ENCODE assay signal across 24 mouse cellular contexts in the genomic region with DNA sequence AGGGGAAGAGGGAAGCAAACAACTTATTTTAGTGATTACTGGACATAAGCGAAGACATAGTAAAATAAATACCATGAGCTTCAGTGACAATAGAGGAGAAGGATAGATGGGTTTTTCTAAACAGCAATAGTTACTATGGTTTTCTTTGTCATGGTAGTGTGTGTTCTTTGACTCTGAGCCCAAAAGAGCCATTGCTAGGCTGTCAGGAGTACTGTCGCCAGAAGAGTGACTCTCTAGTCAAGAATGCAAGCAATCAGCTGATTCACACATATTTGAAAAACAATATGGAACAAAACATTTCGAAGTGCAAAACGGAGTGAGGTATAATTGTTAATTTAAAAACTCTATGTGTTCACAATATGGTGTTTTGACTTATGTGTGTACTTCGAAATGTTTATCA.
DNase-seq lines count a peak whose midpoint lies in the region; ATAC-seq lines count a peak whose summit lies in the region.
"Had no signal": no experiment of that assay in that cellular context is flagged by ENCODE, and none has a peak within 500 bp of the region (broad histone marks: within the 10 kb centered on the region; RNA-seq: fewer than 3 reads in every experiment).

No protein-coding gene starts in this region.

- WGBS in hindbrain, embryonic 16.5 days = 83% methylated on average over 5 of the region's 5 CpGs
- 79% methylated on average over 5 of the region's 5 CpGs for WGBS in hindbrain, embryonic 11.5 days

- H3K9ac ChIP-seq in hindbrain, embryonic 16.5 days (ENCODE audit: low read depth, low read length) = no peak overlapping the region
- no peak overlapping the region for H3K9ac ChIP-seq in hindbrain, embryonic 11.5 days (ENCODE audit: low read depth, low read length)
- H3K9ac ChIP-seq: embryonic facial prominence, embryonic 13.5 days; embryonic facial prominence, embryonic 15.5 days; forebrain, embryonic 12.5 days had no signal

- no peaks in the 10 kb centered on the region for H3K36me3 ChIP-seq in hindbrain, embryonic 16.5 days (ENCODE audit: control insufficient read depth, insufficient read depth, low read length)
- no peaks in the 10 kb centered on the region for H3K36me3 ChIP-seq in hindbrain, embryonic 11.5 days (ENCODE audit: control insufficient read depth, insufficient read depth, low read length)
- H3K36me3 ChIP-seq: embryonic facial prominence, embryonic 13.5 days; embryonic facial prominence, embryonic 15.5 days; forebrain, embryonic 12.5 days had no signal

- no peaks in the 10 kb centered on the region for H3K27me3 ChIP-seq in hindbrain, embryonic 16.5 days (replicated peaks; ENCODE audit: control insufficient read depth, insufficient read depth, low read length)
- no peaks in the 10 kb centered on the region for H3K27me3 ChIP-seq in hindbrain, embryonic 11.5 days (ENCODE audit: control insufficient read depth, insufficient read depth, low read length)
- H3K27me3 ChIP-seq: embryonic facial prominence, embryonic 13.5 days; embryonic facial prominence, embryonic 15.5 days; forebrain, embryonic 12.5 days had no signal

- no peak overlapping the region for H3K4me2 ChIP-seq in hindbrain, embryonic 16.5 days (ENCODE audit: low read length)
- no peak overlapping the region for H3K4me2 ChIP-seq in hindbrain, embryonic 11.5 days (replicated peaks; ENCODE audit: low read depth, low read length)
- H3K4me2 ChIP-seq: embryonic facial prominence, embryonic 13.5 days; embryonic facial prominence, embryonic 15.5 days; forebrain, embryonic 12.5 days had no signal

- no peak for DNase-seq in hindbrain, embryonic 11.5 days (ENCODE audit: low spot score)
- peak; percentile 52 for DNase-seq in 3T3-L1 (ENCODE audit: low read depth, low spot score)
- peak; percentile 61 for DNase-seq in Muller cell, postnatal 12 days (ENCODE audit: inconsistent ontology term)
- peak; percentile 10 for DNase-seq in fibroblast of lung, adult 2 months (ENCODE audit: low read depth)
- DNase-seq in B cell, adult 2 months = no peak
- DNase-seq in cerebellum, adult 8-10 months = no peak
- DNase-seq: adrenal gland, adult 2 months; adrenal gland, postnatal 10 days; adrenal gland, postnatal 36 days; cerebellum, adult 11-12 months; cerebellum, adult 2 months; cerebellum, adult 9-11 months; cerebellum, postnatal 14 days; cerebellum, postnatal 36 days; embryo, embryonic 11 days had no signal

- no peak overlapping the region for H3K27ac ChIP-seq in hindbrain, embryonic 16.5 days (ENCODE audit: low read depth, low read length)
- no peak overlapping the region for H3K27ac ChIP-seq in hindbrain, embryonic 11.5 days (ENCODE audit: low read depth, low read length)
- H3K27ac ChIP-seq: embryonic facial prominence, embryonic 13.5 days; embryonic facial prominence, embryonic 15.5 days; forebrain, embryonic 12.5 days had no signal

- no peaks in the 10 kb centered on the region; the same call in 1 of the 2 replicates for H3K4me1 ChIP-seq in hindbrain, embryonic 16.5 days (ENCODE audit: control insufficient read depth, insufficient read depth, low read depth, low read length)
- H3K4me1 ChIP-seq in hindbrain, embryonic 11.5 days (replicated peaks; ENCODE audit: control insufficient read depth, insufficient read depth, low read length) = no peaks in the 10 kb centered on the region
- H3K4me1 ChIP-seq: embryonic facial prominence, embryonic 13.5 days; embryonic facial prominence, embryonic 15.5 days; forebrain, embryonic 12.5 days had no signal

- ATAC-seq in hindbrain, embryonic 16.5 days = peak; percentile 61; the same call in 1 of the 2 replicates
- ATAC-seq in hindbrain, embryonic 11.5 days (ENCODE audit: low FRiP score) = no peak
- ATAC-seq: activated CD4-positive, CD25-positive, alpha-beta regulatory T cell, adult 4 months; forebrain, embryonic 14.5 days; forebrain, embryonic 16.5 days; Patski had no signal

- H3K4me3 ChIP-seq in hindbrain, embryonic 16.5 days (ENCODE audit: low read length) = no peak overlapping the region
- H3K4me3 ChIP-seq in hindbrain, embryonic 11.5 days (ENCODE audit: low read depth, low read length) = no peak overlapping the region
- H3K4me3 ChIP-seq: embryonic facial prominence, embryonic 13.5 days; embryonic facial prominence, embryonic 15.5 days; erythroblast, embryonic 14.5 days; forebrain, embryonic 12.5 days had no signal

- no peaks in the 10 kb centered on the region for H3K9me3 ChIP-seq in hindbrain, embryonic 16.5 days (ENCODE audit: control insufficient read depth, low read length)
- H3K9me3 ChIP-seq in hindbrain, embryonic 11.5 days (ENCODE audit: control insufficient read depth, low read length) = no peaks in the 10 kb centered on the region
- H3K9me3 ChIP-seq: embryonic facial prominence, embryonic 13.5 days; embryonic facial prominence, embryonic 15.5 days; forebrain, embryonic 12.5 days had no signal

Comparison
In these comparisons a context has a peak if more than half of its experiments do, and no peak if none do; other contexts are left out.
1. DNase-seq: peak in 3T3-L1 (single experiment), Muller cell, postnatal 12 days (single experiment) and fibroblast of lung, adult 2 months (single experiment); none in hindbrain, embryonic 11.5 days (single experiment), B cell, adult 2 months (0 of 2) and cerebellum, adult 8-10 months (single experiment).